Mouse (Mus musculus): ENCODE results near the gene Fbxw25.
A peak's percentile ranks its signal among the peaks of the same experiment; 100 is the strongest.
"Not testable (repeated sequence)": the region's sequence is repeated elsewhere in the genome, so short reads cannot be mapped to it uniquely, and the experiment has no call there.

The Fbxw25 gene

DNA sequence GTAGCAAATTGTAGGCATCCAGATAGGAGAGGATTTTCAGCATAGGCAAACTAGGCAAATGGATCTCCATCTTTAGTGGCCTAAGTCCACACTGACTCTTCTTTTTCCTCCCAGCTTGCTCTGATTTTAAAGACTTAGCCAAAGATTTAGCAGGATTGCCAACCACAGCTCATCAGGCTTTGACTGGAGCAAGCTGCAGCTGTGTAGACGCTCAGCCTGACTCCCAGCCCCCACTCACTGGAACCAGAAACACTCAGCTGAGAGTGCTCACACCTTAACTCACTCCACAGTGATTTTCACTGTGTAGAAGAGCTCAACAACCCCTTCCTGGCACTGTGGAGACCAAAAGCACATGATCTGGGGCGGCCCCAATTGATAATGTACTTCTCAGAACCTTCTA is at the start of gene Fbxw25:
TSS of gene Fbxw25 (minus strand) at position 101 of the 400 bp plus-strand sequence.
- not testable (repeated sequence) for DNase-seq

DNA sequence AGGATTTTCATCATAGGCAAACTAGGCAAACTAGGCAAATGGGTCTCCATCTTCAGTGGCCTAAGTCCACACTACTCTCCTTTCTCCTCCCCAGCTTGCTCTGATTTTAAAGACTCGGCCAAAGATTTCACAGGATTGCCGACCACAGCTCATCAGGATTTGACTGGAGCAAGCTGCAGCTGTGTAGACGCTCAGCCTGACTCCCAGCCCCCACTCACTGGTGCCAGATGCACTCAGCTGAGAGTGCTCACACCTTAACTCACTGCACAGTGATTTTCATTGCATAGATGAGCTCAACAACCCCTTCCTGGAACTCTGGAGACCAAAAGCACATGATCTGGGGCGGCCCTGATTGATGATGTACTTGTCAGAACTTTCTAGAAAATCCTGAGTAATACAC is 38.1 kb upstream of the Fbxw25 start, which contains the start of gene Fbxw18:
TSS of gene Fbxw18 (minus strand) at position 101 of the 400 bp plus-strand sequence.
- not testable (repeated sequence) for DNase-seq

DNA sequence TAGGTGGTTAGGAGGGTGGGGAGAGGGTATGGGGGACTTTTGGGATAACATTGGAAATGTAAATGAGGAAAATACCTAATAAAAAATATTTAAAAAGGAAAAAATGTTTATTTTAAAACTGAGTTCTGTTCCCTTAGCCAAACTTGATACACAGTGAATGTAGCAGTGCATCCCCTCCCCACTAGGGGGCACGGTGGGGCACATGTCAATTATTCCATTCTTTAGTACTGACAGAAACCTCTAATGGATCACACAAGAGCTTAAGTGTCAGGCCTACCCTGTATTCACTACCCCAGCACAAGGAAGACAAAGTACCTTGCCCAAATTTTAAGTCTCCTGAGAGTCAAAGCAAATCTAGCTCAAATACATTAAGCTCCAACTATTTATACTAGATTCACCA is 20.8 kb upstream of the Fbxw25 start:
- peak; percentile 51 to 88 for DNase-seq

DNA sequence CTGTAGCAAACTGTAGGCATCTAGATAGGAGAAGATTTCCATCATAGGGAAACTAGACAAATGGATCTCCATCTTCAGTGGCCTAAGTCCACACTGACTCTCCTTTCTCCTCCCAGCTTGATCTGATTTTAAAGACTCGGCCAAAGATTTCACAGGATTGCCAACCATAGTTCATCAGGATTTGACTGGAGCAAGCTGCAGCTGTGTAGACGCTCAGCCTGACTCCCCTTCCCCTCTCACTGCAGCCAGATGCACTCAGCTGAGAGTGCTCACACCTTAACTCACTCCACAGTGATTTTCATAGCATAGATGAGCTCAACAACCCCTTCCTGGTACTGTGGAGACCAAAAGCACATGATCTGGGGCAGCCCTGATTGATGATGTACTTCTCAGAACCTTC is 38.5 kb downstream of the Fbxw25 start, which contains the start of gene Fbxw24:
TSS of gene Fbxw24 (minus strand) at position 101 of the 400 bp plus-strand sequence.
- not testable (repeated sequence) for DNase-seq

DNA sequence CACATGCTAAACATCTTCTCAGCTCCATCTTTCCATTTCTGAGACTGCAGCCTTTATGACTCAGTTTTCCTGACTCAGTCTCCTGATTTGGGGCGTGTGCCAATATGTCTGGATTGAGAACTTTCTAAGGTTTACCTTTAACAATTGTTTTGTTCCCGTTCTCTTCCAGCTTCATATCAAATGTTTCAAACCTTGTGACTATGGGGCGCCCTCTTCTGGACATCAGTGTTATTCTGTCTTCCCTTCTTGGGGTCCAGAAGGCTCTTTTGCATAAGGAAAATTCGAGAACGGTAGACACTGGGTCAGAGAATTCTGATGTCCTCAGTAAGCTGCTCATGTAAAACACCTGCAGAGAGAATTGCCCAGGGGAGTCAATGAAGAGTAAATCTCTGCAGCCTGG is 57.6 kb downstream of the Fbxw25 start:
- peak; percentile 48 to 80 for DNase-seq

DNA sequence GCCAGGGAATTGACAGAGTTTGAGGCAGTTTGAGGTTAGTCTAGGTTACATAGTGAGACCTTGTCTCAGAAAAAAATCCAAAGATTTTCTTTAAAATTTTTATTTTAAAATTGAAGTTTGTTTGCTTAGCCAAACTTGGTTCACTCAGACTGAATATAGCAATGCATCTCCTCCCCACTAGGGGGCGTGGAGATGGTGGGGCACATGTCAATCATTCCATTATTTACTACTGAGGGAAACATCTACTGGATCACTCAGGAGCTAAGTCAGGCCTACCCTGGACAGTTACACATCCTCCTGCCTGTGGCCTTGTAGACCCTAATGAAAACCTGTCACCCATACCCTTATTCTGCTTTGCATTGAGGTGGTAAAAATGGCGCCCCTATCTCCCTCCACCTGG is 62.3 kb downstream of the Fbxw25 start:
- DNase-seq, result peak in 1 of 2 experiments; percentile 26

DNA sequence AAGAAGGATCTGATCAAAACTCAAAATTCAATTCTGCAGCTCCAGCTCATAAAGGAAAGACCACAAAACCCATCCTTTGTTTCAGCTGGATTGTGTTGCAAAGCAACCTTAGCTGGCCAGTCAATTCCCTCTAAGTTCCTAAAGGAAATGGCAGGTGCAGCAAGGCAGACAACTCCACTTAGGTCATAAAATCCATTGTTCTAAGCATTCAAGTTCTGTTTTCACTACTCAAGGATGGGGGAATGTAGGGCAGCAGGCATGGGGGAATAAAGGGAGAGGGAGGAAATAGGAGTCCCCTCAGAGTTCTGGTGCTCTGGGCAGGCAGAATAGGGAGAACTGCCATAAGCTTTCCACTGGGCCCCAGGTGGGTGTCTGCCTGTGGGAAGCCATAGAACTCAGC is 67.2 kb downstream of the Fbxw25 start:
- DNase-seq, result no peak
